ENCODE assay signal across 9 mouse cellular contexts in the genomic region with DNA sequence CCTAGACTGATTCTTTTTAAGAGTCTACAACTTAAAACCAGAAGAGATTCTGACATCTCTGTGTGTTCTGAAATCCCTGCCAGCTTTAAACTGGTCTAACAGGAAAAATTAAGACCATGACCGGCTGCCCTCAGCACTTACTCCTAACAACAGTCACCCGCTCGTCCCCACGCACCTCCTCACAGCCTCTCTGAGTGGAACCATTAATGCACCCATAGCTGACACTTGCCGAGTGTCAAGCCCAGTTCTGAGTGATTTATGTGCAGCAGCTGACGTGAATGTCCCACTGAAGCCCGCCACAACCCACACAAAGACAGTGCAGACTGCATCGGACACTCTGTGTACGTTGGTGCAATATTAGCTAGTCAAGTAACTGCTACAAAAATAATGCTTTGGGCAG.
A peak's percentile ranks its signal among the peaks of the same experiment; 100 is the strongest.
DNase-seq lines count a peak whose midpoint lies in the region; ATAC-seq lines count a peak whose summit lies in the region.
"Had no signal": no experiment of that assay in that cellular context is flagged by ENCODE, and none has a peak within 500 bp of the region (broad histone marks: within the 10 kb centered on the region; RNA-seq: fewer than 3 reads in every experiment).

No protein-coding gene starts in this region.

- H3K27me3 ChIP-seq in forebrain, embryonic 15.5 days = no peaks in the 10 kb centered on the region
- no peaks in the 10 kb centered on the region; the same call in 1 of the 2 replicates for H3K27me3 ChIP-seq in forebrain, embryonic 11.5 days (ENCODE audit: control insufficient read depth, insufficient read depth, low read length)
- H3K27me3 ChIP-seq in kidney, embryonic 16.5 days (ENCODE audit: insufficient read depth, low read length) = no peaks in the 10 kb centered on the region
- H3K27me3 ChIP-seq in neural tube, embryonic 15.5 days (replicated peaks) = no peaks in the 10 kb centered on the region
- H3K27me3 ChIP-seq in midbrain, embryonic 15.5 days (replicated peaks) = no peaks in the 10 kb centered on the region

- no peak overlapping the region for H3K9ac ChIP-seq in forebrain, embryonic 15.5 days (replicated peaks)
- no peak overlapping the region for H3K9ac ChIP-seq in forebrain, embryonic 11.5 days (ENCODE audit: low read length)
- H3K9ac ChIP-seq in kidney, embryonic 16.5 days (replicated peaks; ENCODE audit: low read length) = no peak overlapping the region; the same call in 1 of the 2 replicates
- no peak overlapping the region for H3K9ac ChIP-seq in neural tube, embryonic 15.5 days (replicated peaks)
- H3K9ac ChIP-seq in midbrain, embryonic 15.5 days = no peak overlapping the region

- no peaks in the 10 kb centered on the region for H3K9me3 ChIP-seq in forebrain, embryonic 15.5 days
- no peaks in the 10 kb centered on the region for H3K9me3 ChIP-seq in forebrain, embryonic 11.5 days (ENCODE audit: control insufficient read depth, low read length)
- no peaks in the 10 kb centered on the region for H3K9me3 ChIP-seq in kidney, embryonic 16.5 days (ENCODE audit: low read length)
- H3K9me3 ChIP-seq in neural tube, embryonic 15.5 days (replicated peaks) = no peaks in the 10 kb centered on the region
- no peaks in the 10 kb centered on the region for H3K9me3 ChIP-seq in midbrain, embryonic 15.5 days

- 47% methylated on average over 9 of the region's 9 CpGs for WGBS in forebrain, embryonic 15.5 days
- 79% methylated on average over 9 of the region's 9 CpGs for WGBS in forebrain, embryonic 11.5 days
- WGBS in kidney, embryonic 16.5 days = 25% methylated on average over 9 of the region's 9 CpGs
- 22% methylated on average over 9 of the region's 9 CpGs for WGBS in neural tube, embryonic 15.5 days
- 51% methylated on average over 9 of the region's 9 CpGs for WGBS in midbrain, embryonic 15.5 days

- DNase-seq in forebrain, embryonic 11.5 days (ENCODE audit: low spot score) = no peak
- DNase-seq in kidney, adult 18-20 months = no peak
- DNase-seq in fat pad, adult 2 months (ENCODE audit: extremely low read depth, low read depth, low spot score) = peak; percentile 50
- no peak for DNase-seq in cerebellum, adult 11-12 months
- DNase-seq: layer of hippocampus, adult 9-11 months had no signal

- peak overlapping the region; percentile 27; the same call in 1 of the 2 replicates for H3K27ac ChIP-seq in forebrain, embryonic 15.5 days (replicated peaks)
- no peak overlapping the region for H3K27ac ChIP-seq in forebrain, embryonic 11.5 days (ENCODE audit: low read depth, low read length)
- peak overlapping the region; percentile 40; the same call in 1 of the 2 replicates for H3K27ac ChIP-seq in kidney, embryonic 16.5 days (ENCODE audit: low read length)
- H3K27ac ChIP-seq in neural tube, embryonic 15.5 days (replicated peaks) = no peak overlapping the region
- H3K27ac ChIP-seq in midbrain, embryonic 15.5 days = no peak overlapping the region

- no peak overlapping the region for H3K4me2 ChIP-seq in forebrain, embryonic 15.5 days (replicated peaks)
- no peak overlapping the region for H3K4me2 ChIP-seq in forebrain, embryonic 11.5 days (ENCODE audit: low read depth, low read length, severe bottlenecking)
- H3K4me2 ChIP-seq in kidney, embryonic 16.5 days (replicated peaks; ENCODE audit: low read depth, low read length) = 0 out of 2 replicates have a peak overlapping the region, but pooled peaks have one; percentile 20
- H3K4me2 ChIP-seq in neural tube, embryonic 15.5 days = peak overlapping the region; percentile 5; the same call in 1 of the 2 replicates
- H3K4me2 ChIP-seq in midbrain, embryonic 15.5 days = no peak overlapping the region

- H3K4me3 ChIP-seq in forebrain, embryonic 15.5 days = no peak overlapping the region
- no peak overlapping the region for H3K4me3 ChIP-seq in forebrain, embryonic 11.5 days (ENCODE audit: low read depth, low read length)
- H3K4me3 ChIP-seq in kidney, embryonic 16.5 days (ENCODE audit: low read length) = peak overlapping the region; percentile 2; the same call in 1 of the 2 replicates
- no peak overlapping the region for H3K4me3 ChIP-seq in neural tube, embryonic 15.5 days (replicated peaks)
- no peak overlapping the region for H3K4me3 ChIP-seq in midbrain, embryonic 15.5 days

- no peaks in the 10 kb centered on the region for H3K36me3 ChIP-seq in forebrain, embryonic 15.5 days
- H3K36me3 ChIP-seq in forebrain, embryonic 11.5 days (ENCODE audit: control insufficient read depth, insufficient read depth, low read length) = no peaks in the 10 kb centered on the region
- peaks cover 7% of the 10 kb centered on the region; the same call in 1 of the 2 replicates for H3K36me3 ChIP-seq in kidney, embryonic 16.5 days (ENCODE audit: insufficient read depth, low read length)
- H3K36me3 ChIP-seq in neural tube, embryonic 15.5 days = no peaks in the 10 kb centered on the region
- H3K36me3 ChIP-seq in midbrain, embryonic 15.5 days (replicated peaks) = no peaks in the 10 kb centered on the region

- H3K4me1 ChIP-seq in forebrain, embryonic 15.5 days = peaks cover 28% of the 10 kb centered on the region
- peaks cover 2% of the 10 kb centered on the region; the same call in 1 of the 2 replicates for H3K4me1 ChIP-seq in forebrain, embryonic 11.5 days (replicated peaks; ENCODE audit: control insufficient read depth, insufficient read depth, low read length)
- peaks cover 86% of the 10 kb centered on the region for H3K4me1 ChIP-seq in kidney, embryonic 16.5 days (ENCODE audit: insufficient read depth, low read length)
- peaks cover 38% of the 10 kb centered on the region for H3K4me1 ChIP-seq in neural tube, embryonic 15.5 days
- peaks cover 16% of the 10 kb centered on the region for H3K4me1 ChIP-seq in midbrain, embryonic 15.5 days

- no peak for ATAC-seq in forebrain, embryonic 15.5 days (replicated peaks)
- ATAC-seq in forebrain, embryonic 11.5 days (replicated peaks; ENCODE audit: low FRiP score) = no peak
- no peak for ATAC-seq in kidney, embryonic 16.5 days (ENCODE audit: low FRiP score, low TSS enrichment)
- ATAC-seq in neural tube, embryonic 15.5 days (ENCODE audit: low FRiP score) = no peak
- no peak for ATAC-seq in midbrain, embryonic 15.5 days (replicated peaks)

Comparison
In these comparisons a context has a peak if more than half of its experiments do, and no peak if none do; other contexts are left out.
1. H3K27ac ChIP-seq: peak in forebrain, embryonic 15.5 days (single experiment) and kidney, embryonic 16.5 days (single experiment); none in forebrain, embryonic 11.5 days (single experiment), neural tube, embryonic 15.5 days (single experiment) and midbrain, embryonic 15.5 days (single experiment).
2. H3K4me2 ChIP-seq: peak in kidney, embryonic 16.5 days (single experiment) and neural tube, embryonic 15.5 days (single experiment); none in forebrain, embryonic 15.5 days (single experiment), forebrain, embryonic 11.5 days (single experiment) and midbrain, embryonic 15.5 days (single experiment).